Mouse (Mus musculus): ENCODE data around the gene Cit.
"Not testable (repeated sequence)": the region's sequence is repeated elsewhere in the genome, so short reads cannot be mapped to it uniquely, and the experiment has no call there.

Cit gene

GRCm38 (mm10) chr5:115844766-115845634 lies at the start of gene Cit:
Cit (plus strand) TSS chr5:115845278.
- peak; percentile 80 for DNase-seq

GRCm38 (mm10) chr5:115799016-115799894 lies 45.8 kb upstream of the Cit start:
- DNase-seq = no peak

- no peak for DNase-seq
These were observed 45.2 kb upstream of the Cit start for GRCm38 (mm10) chr5:115799895-115800232.

- DNase-seq = no peak
These were observed 32.8 kb upstream of the Cit start for GRCm38 (mm10) chr5:115812262-115812661.

GRCm38 (mm10) chr5:115817022-115817421 lies 28.1 kb upstream of the Cit start:
- DNase-seq = no peak

GRCm38 (mm10) chr5:115817655-115818054 lies 27.4 kb upstream of the Cit start:
- not testable (repeated sequence) for DNase-seq

- DNase-seq = no peak
These were observed 25.1 kb upstream of the Cit start for GRCm38 (mm10) chr5:115819966-115820365.

GRCm38 (mm10) chr5:115821200-115821599 lies 23.9 kb upstream of the Cit start:
- DNase-seq = no peak

GRCm38 (mm10) chr5:115821910-115822309 lies 23.2 kb upstream of the Cit start:
- no peak for DNase-seq

GRCm38 (mm10) chr5:115832754-115833153 lies 12.3 kb upstream of the Cit start:
- no peak for DNase-seq

- not testable (repeated sequence) for DNase-seq
These were observed 11.3 kb upstream of the Cit start for GRCm38 (mm10) chr5:115833806-115834205.

GRCm38 (mm10) chr5:115835291-115835690 lies 9.8 kb upstream of the Cit start:
- no peak for DNase-seq

GRCm38 (mm10) chr5:115838059-115838458 lies 7.0 kb upstream of the Cit start:
- DNase-seq = no peak

- DNase-seq = no peak
These were observed 4.6 kb upstream of the Cit start for GRCm38 (mm10) chr5:115840453-115840852.

- DNase-seq = no peak
These were observed 3.9 kb upstream of the Cit start for GRCm38 (mm10) chr5:115840946-115841775.

GRCm38 (mm10) chr5:115844368-115844765 lies 711 bp upstream of the Cit start:
- no peak for DNase-seq

GRCm38 (mm10) chr5:115845635-115846174 lies 627 bp downstream of the Cit start:
- no peak for DNase-seq

- DNase-seq = no peak
These were observed 2.1 kb downstream of the Cit start for GRCm38 (mm10) chr5:115847166-115847565.

- DNase-seq = no peak
These were observed 3.4 kb downstream of the Cit start for GRCm38 (mm10) chr5:115848463-115848862.

GRCm38 (mm10) chr5:115849263-115849829 lies 4.3 kb downstream of the Cit start:
- DNase-seq = no peak

- no peak for DNase-seq
These were observed 5.4 kb downstream of the Cit start for GRCm38 (mm10) chr5:115850250-115851028.

- DNase-seq = no peak
These were observed 5.9 kb downstream of the Cit start for GRCm38 (mm10) chr5:115851029-115851365.
